Mouse (Mus musculus): Measurements from ENCODE around the gene Nmnat3. TPM values are rescaled to one million over a fixed set of nuclear protein-coding genes. Genes with fewer than 3 reads are reported as not detected.

The Nmnat3 gene
- polyA plus RNA-seq, 1 experiment = 54.8 TPM

GRCm38 (mm10) chr9:98380593-98380992, 93.4 kb downstream of the Nmnat3 start:
- Histone ChIP-seq H3K36me3 (ENCODE audit: control insufficient read depth, insufficient read depth, low read length) (no peaks in the 10 kb centered on the region), H3K4me1 (ENCODE audit: control insufficient read depth, insufficient read depth, low read length) (no peaks in the 10 kb centered on the region), H3K4me3 (ENCODE audit: control insufficient read depth, low read depth, low read length) (no peak overlapping the region), H3K27ac (ENCODE audit: control insufficient read depth, insufficient read depth, low read depth, low read length) (no peak overlapping the region), H3K27me3 (ENCODE audit: control insufficient read depth, insufficient read depth, low read length) (no peaks in the 10 kb centered on the region)
- TF ChIP-seq CTCF (IDR thresholded peaks at IDR 0.05; ENCODE audit: control insufficient read depth, insufficient read depth, insufficient replicate concordance, low read depth, low read length) = no peak
- TF ChIP-seq POLR2A (IDR thresholded peaks at IDR 0.05; ENCODE audit: control insufficient read depth, low read depth, low read length) = no peak

DNA sequence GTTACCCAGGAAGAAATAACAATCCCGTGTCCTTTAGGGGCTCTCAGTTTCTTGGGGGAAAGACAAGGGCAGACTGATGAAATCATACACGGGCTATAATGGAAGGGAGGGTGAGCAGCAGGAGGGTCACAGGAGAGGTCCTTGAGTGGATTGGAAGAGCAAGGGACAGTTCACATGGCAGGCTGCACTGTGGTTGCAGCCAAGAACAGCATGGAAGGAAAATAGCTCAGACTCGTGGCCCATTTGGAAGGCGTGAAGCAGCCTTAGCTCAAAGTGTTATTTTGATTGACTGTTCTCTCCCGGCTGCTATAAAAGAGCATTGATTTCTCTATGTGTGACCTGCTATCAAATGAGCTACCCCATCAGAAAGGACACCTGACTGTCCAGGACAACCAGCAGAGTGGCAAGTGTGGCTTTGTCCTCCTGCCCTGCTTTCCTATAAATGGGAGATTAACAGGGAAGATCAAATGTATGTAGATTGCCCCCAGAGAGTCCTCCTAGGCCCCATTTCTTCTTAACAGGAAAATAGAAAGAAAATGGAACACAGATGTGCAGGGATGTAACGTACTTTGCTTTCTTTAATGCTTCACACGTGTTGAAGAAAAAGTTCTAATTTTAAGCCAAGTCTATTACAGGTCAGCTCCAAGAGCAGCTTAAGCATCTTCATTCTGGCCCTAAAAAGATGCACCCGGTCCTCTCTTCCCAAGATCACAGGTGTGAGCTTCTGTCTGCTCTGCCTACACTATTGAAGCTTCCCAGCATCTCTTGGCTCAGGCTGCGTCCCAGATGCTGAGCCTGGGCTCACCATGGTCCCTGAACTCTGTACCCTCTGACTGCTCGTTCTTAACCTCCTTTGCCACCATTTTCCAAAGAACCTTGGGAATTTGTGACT, 100.8 kb downstream of the Nmnat3 start:
- TF ChIP-seq CTCF (IDR thresholded peaks at IDR 0.05; ENCODE audit: control insufficient read depth, insufficient read depth, insufficient replicate concordance, low read depth, low read length) = no peak
- Histone ChIP-seq H3K4me1 (ENCODE audit: control insufficient read depth, insufficient read depth, low read length) (no peaks in the 10 kb centered on the region), H3K4me3 (ENCODE audit: control insufficient read depth, low read depth, low read length) (no peak overlapping the region), H3K27me3 (ENCODE audit: control insufficient read depth, insufficient read depth, low read length) (no peaks in the 10 kb centered on the region), H3K27ac (ENCODE audit: control insufficient read depth, insufficient read depth, low read depth, low read length) (no peak overlapping the region), H3K36me3 (ENCODE audit: control insufficient read depth, insufficient read depth, low read length) (no peaks in the 10 kb centered on the region)

- no peak for TF ChIP-seq POLR2A (IDR thresholded peaks at IDR 0.05; ENCODE audit: control insufficient read depth, low read depth, low read length)
- no peak for TF ChIP-seq CTCF (IDR thresholded peaks at IDR 0.05; ENCODE audit: control insufficient read depth, insufficient read depth, insufficient replicate concordance, low read depth, low read length)
- Histone ChIP-seq H3K4me1 (ENCODE audit: control insufficient read depth, insufficient read depth, low read length) (no peaks in the 10 kb centered on the region), H3K27ac (ENCODE audit: control insufficient read depth, insufficient read depth, low read depth, low read length) (no peak overlapping the region), H3K36me3 (ENCODE audit: control insufficient read depth, insufficient read depth, low read length) (no peaks in the 10 kb centered on the region), H3K27me3 (ENCODE audit: control insufficient read depth, insufficient read depth, low read length) (no peaks in the 10 kb centered on the region), H3K4me3 (ENCODE audit: control insufficient read depth, low read depth, low read length) (no peak overlapping the region)
These were observed 101.4 kb downstream of the Nmnat3 start for GRCm38 (mm10) chr9:98388633-98388965.

DNA sequence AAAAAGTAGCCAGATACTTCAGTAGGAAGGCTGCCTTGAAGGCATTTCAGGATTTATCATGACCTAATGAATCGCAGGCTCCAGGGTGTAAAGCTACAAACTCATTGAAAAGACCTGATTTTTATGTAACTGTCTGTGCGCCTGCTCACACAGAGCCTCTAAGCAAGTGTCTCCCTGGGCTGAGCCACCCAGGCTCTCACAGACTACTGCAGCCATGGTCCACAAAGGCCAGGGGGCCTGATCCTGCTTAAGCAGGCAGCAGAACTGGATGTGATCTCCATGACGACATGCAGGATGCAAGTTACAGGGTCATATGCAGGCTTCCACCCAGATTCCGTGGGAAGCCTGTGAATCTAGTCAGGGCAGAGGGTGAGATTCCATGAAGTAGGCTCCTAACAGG, 106.3 kb downstream of the Nmnat3 start:
- H3K4me3 ChIP-seq (ENCODE audit: control insufficient read depth, low read depth, low read length) = no peak overlapping the region
- H3K36me3 ChIP-seq (ENCODE audit: control insufficient read depth, insufficient read depth, low read length) = no peaks in the 10 kb centered on the region
- no peak for TF ChIP-seq CTCF (IDR thresholded peaks at IDR 0.05; ENCODE audit: control insufficient read depth, insufficient read depth, insufficient replicate concordance, low read depth, low read length)
- TF ChIP-seq POLR2A (IDR thresholded peaks at IDR 0.05; ENCODE audit: control insufficient read depth, low read depth, low read length) = no peak
- no peak overlapping the region for H3K27ac ChIP-seq (ENCODE audit: control insufficient read depth, insufficient read depth, low read depth, low read length)
- H3K4me1 ChIP-seq (ENCODE audit: control insufficient read depth, insufficient read depth, low read length) = no peaks in the 10 kb centered on the region
- H3K27me3 ChIP-seq (ENCODE audit: control insufficient read depth, insufficient read depth, low read length) = no peaks in the 10 kb centered on the region

DNA sequence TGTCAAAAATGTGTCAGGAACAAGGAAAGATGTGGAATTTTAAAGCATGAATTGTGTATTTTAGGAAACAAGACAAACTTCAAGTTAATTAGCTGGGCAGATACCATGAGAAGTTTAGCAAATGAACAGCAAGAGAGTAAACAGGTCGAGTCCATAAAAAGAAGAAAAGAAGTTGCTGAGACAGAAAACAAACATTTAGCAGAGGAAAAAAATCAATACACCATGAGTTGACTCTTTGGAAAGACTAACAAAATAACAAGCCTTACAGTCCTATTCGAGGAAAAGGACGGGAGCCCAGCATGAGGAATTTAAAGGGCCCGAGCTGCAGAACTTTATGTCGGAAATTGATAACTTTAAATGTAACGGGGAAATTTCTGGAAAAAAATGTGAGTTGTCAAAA, 110.0 kb downstream of the Nmnat3 start:
- Histone ChIP-seq H3K4me3 (ENCODE audit: control insufficient read depth, low read depth, low read length) (no peak overlapping the region), H3K27me3 (ENCODE audit: control insufficient read depth, insufficient read depth, low read length) (no peaks in the 10 kb centered on the region), H3K27ac (ENCODE audit: control insufficient read depth, insufficient read depth, low read depth, low read length) (no peak overlapping the region), H3K36me3 (ENCODE audit: control insufficient read depth, insufficient read depth, low read length) (no peaks in the 10 kb centered on the region), H3K4me1 (ENCODE audit: control insufficient read depth, insufficient read depth, low read length) (no peaks in the 10 kb centered on the region)
- no peak for TF ChIP-seq POLR2A (IDR thresholded peaks at IDR 0.05; ENCODE audit: control insufficient read depth, low read depth, low read length)
- TF ChIP-seq CTCF (IDR thresholded peaks at IDR 0.05; ENCODE audit: control insufficient read depth, insufficient read depth, insufficient replicate concordance, low read depth, low read length) = no peak

GRCm38 (mm10) chr9:98397866-98398265, 110.6 kb downstream of the Nmnat3 start:
- Histone ChIP-seq H3K27ac (ENCODE audit: control insufficient read depth, insufficient read depth, low read depth, low read length) (no peak overlapping the region), H3K27me3 (ENCODE audit: control insufficient read depth, insufficient read depth, low read length) (no peaks in the 10 kb centered on the region), H3K4me1 (ENCODE audit: control insufficient read depth, insufficient read depth, low read length) (no peaks in the 10 kb centered on the region), H3K36me3 (ENCODE audit: control insufficient read depth, insufficient read depth, low read length) (no peaks in the 10 kb centered on the region), H3K4me3 (ENCODE audit: control insufficient read depth, low read depth, low read length) (no peak overlapping the region)
- no peak for TF ChIP-seq POLR2A (IDR thresholded peaks at IDR 0.05; ENCODE audit: control insufficient read depth, low read depth, low read length)
- TF ChIP-seq CTCF (IDR thresholded peaks at IDR 0.05; ENCODE audit: control insufficient read depth, insufficient read depth, insufficient replicate concordance, low read depth, low read length) = no peak

DNA sequence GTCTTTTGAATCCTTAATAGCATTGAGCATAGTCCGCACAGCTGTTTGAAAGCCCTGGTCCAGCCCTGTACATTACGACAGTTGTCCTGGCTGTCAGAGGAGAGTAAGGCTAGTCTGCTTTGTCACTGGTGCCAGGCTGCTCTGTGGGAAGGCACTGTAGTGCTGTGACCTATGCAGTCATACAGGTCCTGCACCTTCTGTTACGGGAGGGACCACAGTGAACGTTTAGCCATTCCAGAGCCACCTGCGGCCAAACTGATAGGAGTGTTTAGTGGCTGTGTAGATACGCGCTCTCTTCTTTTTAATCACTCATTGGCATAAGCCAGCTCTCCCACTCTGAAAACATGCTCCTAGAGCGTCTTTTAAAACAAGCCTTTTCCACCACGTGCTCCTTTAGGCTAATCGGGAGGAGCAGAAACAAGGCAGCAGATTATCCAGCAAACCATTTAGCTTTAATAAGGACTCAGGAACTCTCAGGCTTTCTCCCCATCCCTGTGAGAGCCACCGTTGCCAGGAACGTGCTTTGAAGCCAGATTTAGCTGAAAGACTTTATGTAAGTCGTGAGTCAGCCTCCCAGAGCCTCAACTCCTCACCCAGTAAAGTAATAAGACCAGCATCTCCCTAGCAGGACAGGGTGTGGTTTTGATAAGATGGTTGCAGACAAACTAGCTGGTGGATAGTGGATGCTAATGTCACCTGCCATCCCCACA, 113.1 kb downstream of the Nmnat3 start:
- no peaks in the 10 kb centered on the region for H3K4me1 ChIP-seq (ENCODE audit: control insufficient read depth, insufficient read depth, low read length)
- H3K27ac ChIP-seq (ENCODE audit: control insufficient read depth, insufficient read depth, low read depth, low read length) = no peak overlapping the region
- H3K27me3 ChIP-seq (ENCODE audit: control insufficient read depth, insufficient read depth, low read length) = no peaks in the 10 kb centered on the region
- H3K36me3 ChIP-seq (ENCODE audit: control insufficient read depth, insufficient read depth, low read length) = no peaks in the 10 kb centered on the region
- no peak overlapping the region for H3K4me3 ChIP-seq (ENCODE audit: control insufficient read depth, low read depth, low read length)
- TF ChIP-seq CTCF (IDR thresholded peaks at IDR 0.05; ENCODE audit: control insufficient read depth, insufficient read depth, insufficient replicate concordance, low read depth, low read length) = no peak
- TF ChIP-seq POLR2A (IDR thresholded peaks at IDR 0.05; ENCODE audit: control insufficient read depth, low read depth, low read length) = no peak

Data from testis, adult 2 months (tissue).